Mouse (Mus musculus) layer of hippocampus, postnatal 14 days (tissue): ENCODE data around the gene Slc16a6. TPM values are rescaled to one million over a fixed set of nuclear protein-coding genes. Genes with fewer than 3 reads are reported as not detected.

ENCODE experiments used
- DNase-seq, 2 experiments: peaks; one replicate each; pipeline ENCODE4 v3.0.0; 2021 to 2022; ENCODE audit warnings: low spot score in 2 of 2, mixed read lengths in 1 of 2
- total RNA-seq, 2 experiments: library from RNA; stranded (reverse); gene quantifications; 2 replicates each; pipeline ENCODE4 v1.2.3; 2021

Slc16a6 gene
- total RNA-seq, 2 experiments from 2014 or later = 9.6 to 12.1 TPM

DNA sequence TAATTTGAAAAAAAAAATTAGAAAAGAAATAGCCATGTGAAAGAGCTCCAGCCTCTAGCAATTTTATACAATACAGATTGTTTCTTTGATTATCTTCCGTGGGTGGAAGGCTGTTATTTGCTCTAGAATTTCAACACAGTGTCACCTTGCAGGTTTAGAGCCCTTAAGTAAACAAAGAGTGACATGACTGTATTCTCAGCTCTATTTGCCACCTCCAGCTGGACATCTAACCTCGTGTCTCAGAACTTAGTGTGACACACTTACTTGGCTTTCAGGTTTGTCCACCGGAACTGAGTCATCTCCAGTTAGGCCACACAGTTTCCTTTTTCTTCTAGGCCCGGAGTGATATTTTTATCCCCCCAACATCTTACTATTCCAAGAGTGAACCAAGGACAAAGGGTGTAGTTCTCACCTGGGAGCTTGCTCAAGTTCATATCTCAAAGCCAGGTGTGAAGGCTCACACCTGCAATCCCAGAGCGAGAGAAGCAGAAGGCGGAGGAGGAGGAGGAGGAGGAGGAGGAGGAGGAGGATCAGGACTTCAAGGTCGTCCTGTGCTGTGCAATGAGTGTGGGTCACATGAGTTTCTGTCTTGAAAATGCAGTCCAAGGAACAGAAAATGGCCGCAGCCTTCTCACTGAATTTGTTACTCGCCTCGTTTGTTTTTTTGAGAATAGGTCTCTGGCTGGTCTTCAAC, 14.7 kb upstream of the Slc16a6 start:
- DNase-seq = no peak

DNA sequence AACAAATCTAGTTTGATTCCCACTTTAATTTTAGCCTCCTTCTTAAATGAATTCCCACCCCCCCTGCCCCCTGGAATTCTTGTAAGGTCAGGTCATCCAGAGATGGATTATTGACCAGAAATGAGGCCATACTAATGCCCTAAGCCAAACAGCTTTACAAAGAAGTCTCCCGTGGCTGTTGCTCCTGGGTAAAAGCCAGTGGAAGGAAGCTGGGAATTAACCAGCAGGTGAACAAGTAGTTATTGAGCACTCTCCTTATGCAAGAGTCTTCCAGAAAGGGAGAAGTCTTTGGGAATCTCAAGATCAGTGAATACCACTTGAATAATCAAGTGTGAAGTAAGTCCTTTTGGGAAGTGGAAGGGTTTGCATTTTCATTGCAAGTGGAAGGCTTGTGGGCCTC, 13.7 kb upstream of the Slc16a6 start:
- DNase-seq = no peak

DNA sequence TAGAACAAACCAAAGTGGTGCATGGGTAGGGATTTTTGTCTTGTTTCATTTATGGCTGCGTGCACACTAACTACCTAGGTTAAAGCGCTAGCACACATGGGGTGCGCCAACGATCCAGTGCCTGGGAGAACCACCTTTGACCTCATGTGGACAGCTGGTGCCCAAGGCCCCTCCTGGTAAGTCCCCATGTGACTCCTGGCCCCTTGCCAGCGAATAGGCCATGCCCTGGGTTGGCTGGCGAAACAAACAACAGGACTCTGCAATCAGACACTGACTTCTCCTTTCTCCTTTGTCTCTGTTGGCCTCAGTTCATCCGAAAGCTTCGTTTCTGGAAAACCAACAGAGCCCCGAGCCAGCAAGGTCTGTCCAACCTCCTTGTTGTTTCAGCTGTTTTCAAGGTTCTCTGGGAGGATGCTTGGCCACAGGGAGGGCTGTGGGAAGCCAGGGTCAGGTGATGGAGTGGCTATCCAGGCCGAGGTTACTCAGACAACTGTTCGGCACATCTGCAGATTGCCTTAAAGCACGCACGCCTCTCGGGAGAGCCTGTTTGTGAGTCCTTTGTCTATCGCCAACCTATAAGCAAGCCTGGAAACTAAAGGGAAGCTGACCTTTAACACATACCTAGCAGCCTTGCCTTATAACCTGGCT, 12.1 kb upstream of the Slc16a6 start:
- DNase-seq = no peak

DNA sequence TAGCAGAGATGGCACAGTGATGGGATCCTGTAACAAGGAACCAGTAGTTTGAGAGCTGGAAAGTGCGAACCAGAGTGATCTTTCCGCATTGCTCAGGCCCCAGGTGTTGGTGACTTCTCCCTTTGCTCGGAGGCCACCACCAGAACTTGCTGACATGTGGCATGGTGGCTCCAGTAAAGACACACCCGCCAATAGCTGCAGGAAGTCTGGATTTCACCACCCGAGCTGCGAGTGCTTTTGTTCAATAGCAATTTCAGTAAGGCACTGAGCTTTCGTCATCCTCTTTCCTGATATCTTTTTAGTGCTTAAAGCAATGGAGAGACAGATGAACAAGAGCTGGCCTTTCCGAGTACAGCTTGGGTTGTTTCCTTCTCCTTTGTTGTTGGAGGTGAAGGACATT, 7.0 kb upstream of the Slc16a6 start:
- no peak for DNase-seq

DNA sequence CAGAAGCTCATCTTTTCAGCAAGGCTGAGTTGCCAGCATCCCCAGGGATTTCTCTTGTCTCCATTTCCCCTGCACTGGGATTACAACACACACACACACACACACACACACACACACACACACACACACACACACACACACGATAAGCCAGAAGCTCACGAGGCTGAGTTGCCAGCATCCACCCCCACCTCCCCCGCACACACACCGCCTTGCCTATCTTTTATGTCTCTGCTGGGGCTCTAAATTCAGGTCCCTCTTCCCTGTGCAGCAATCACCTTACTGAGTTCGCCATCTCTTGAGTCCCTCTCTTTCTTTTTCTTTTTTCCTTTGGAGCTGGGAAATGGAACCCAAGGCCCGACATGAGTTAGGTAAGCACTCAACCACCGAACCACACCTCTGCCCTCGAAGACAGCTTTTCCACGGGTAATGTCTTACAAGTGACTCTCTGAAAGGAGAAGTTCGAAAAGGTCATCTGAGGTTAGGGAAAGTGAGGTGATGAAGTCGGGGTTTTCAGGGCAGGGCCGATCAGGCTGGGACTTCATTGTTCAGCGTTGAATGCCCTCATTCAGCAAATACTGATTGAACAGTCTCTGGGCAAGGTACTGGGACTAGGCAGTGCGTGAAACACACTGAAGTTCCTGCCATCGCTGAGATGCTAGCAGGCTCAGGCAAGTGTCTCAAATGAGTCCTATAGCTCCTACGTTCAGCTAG, 6.3 kb upstream of the Slc16a6 start:
- DNase-seq = no peak

DNA sequence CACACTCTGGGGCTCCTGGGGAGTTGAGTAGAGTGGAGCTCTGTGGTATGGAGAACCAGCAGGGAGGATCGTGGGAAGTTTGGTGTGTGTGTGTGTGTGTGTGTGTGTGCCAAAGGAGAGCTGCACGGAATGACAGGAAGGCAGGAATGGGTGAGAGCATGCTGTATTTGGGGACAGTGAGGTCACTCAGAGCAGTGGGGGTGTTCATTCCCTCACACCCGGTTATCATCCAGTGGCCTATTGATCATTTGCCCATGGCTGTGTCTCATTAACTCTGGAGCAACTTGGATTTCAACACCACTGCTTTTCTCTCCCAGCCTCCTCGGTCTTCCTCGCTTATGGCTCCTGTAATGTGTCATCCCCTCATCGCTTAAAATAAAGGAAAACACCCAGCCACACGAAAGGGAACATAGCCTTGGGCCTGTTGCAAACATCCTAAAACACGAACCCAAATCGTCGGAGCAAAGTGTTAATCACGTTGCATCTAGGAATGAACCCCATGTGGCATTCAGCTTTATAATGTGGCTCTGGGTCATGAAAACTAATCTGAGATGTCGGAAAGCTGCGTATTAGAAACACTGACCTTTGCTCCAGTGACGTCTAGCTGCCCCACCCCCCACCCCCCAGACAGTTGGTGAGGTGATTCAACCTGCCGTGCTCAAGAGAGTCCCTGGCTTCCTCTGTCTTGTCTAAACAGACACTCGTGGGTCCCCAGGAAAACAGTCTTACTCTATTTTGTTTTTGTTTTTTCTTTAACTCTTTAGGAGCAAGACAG, 4.4 kb upstream of the Slc16a6 start:
- DNase-seq = no peak

DNA sequence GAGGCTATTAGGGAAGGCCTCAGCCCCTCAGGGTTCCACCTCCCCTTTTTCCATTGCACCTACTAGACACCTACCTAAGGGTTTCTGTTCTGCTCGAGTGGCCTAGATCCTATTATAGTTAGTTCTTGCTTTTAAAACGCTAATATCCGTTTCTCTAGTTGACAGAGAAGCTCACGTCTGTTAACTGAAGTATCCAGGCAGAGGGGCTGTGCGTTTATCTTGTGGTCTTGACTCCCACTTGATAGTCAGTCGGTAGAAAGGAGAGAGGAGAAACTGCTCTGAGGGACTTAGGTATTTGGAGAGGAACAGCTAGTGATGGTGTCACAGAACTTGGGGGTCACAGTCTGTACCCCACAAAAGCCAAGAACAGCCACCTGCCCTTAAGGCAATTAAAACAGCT, 3.3 kb upstream of the Slc16a6 start:
- no peak for DNase-seq

DNA sequence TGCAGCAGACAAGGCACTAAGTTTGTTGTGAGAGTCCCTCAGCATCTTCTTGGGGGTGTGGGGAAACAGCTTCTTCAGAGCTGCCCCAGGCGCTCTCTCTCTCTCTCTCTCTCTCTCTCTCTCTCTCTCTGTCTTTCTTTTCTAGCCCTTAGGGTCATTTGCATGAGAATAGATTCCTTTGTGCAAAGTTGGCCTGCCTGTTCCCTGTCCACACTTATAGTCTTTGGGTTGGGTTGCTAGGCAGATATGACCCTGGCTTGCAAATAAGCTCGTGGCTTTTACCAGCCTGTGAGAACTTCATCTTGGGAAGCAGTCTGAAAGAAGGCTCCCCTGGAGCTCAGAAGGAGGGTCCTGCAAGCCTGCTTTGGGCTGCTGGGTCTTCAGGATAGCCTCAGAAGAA, 2.8 kb upstream of the Slc16a6 start:
- no peak for DNase-seq

DNA sequence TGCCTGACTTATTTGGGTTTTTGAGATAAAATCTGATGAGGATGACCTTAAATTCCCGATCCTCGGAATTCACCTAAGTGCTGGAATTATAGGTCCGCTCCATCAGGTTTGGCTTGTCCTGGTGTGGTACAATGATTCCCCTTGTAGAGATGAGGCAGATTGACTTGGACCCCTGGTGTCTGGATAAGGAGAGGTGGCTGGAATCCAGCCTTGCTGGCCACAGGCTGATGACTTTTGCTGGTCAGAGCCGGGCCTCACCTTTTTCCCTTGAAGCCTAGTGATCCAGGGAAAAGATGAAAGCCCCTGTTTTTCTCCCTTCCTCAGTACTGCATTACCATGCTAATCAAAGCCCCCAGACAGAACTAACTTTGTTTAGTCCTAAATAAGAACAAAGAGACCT, 2.3 kb upstream of the Slc16a6 start:
- no peak for DNase-seq

DNA sequence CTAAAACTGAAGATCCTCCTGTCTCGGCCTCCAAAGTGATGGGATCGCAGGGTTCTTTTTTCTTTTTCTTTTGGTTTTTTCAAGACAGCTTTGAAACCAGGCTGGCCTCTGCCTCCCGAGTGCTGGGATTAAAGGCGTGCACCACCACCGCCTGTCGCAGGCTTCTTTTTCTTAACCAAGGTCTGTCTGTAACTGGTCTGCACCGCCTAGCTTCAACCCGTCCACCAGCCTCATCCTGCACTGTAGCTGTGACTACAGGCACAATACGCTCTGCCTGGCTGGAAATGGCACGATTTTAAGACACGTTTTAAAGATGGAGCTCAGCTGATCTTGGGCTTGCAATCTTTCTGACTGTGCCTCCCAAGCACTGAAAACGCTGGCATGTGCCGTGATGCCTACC, 1.4 kb upstream of the Slc16a6 start:
- no peak for DNase-seq

DNA sequence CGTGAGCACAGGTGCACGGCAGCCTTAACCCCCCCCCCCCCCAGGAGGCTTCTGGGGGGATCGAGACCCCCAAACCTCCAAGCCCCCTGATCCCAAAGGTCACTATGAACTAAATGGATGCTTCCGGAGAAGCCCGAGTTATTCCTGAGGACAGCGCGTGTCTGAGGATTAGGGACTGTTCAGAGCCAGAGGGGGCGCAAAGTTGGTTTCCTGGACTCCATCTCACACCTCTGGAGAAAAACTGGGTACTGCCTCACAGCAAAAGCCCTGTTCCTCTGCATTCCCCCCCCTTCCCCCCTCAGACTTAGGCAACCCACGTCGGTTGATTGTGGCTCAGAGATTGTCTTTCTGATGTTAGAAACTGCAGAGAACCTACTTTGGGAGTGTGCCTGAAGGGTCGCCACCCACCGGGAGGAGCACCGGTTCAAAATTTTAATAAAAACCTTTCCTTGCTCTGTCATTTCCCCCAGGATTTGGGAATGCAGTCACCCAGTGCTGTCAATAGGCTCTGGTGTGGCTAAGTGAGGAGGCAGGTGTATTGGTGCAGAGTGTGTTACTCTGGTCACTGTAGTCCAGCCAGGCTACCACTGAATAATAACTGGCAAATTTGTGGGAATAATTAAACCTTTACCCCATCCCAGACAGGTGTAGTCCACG, 816 bp upstream of the Slc16a6 start:
- DNase-seq = no peak

DNA sequence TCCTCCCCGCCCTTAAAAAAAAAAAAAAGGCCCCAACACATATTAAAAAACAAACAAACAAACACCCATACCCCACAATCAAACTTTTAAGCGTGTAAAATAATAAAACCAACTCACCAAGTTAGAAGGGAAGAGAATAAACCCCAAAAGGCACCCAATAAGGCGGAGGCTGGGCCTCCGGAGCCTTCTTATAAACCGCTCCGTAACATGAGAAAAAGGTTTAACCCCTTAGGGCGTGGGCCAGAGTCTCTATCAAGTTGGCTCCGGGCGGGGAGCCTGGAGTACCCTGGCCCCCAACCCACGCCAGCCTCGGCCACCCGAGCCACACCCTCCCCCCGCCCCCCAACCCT, 602 bp downstream of the Slc16a6 start:
- DNase-seq = no peak

DNA sequence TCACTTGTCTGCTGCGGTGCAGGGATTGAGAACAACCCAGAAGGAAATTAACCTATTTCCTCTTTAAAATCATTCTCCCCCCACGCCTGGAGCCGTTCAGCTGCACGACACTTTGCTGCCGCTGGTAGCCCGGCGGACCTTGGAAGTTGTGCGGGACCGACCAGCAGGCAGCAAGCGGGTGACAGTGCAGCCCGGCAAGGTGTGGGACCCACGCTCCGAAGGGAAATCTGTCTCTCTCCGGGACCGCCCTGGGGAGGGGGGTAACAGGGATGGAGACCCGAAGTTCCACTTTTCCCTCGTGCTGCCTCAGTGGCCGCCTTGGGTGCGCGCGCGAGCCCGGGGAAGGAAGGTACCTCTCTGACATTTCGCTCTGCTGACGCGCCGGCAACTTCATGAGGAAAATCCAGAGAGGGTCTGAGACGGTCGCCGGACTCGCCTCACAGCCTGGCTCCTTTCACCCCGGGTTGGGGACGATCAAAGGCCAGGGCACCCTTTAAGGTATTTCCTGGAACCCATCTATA, 1.2 kb downstream of the Slc16a6 start:
- DNase-seq = peak in 1 of 2 experiments; percentile 16

DNA sequence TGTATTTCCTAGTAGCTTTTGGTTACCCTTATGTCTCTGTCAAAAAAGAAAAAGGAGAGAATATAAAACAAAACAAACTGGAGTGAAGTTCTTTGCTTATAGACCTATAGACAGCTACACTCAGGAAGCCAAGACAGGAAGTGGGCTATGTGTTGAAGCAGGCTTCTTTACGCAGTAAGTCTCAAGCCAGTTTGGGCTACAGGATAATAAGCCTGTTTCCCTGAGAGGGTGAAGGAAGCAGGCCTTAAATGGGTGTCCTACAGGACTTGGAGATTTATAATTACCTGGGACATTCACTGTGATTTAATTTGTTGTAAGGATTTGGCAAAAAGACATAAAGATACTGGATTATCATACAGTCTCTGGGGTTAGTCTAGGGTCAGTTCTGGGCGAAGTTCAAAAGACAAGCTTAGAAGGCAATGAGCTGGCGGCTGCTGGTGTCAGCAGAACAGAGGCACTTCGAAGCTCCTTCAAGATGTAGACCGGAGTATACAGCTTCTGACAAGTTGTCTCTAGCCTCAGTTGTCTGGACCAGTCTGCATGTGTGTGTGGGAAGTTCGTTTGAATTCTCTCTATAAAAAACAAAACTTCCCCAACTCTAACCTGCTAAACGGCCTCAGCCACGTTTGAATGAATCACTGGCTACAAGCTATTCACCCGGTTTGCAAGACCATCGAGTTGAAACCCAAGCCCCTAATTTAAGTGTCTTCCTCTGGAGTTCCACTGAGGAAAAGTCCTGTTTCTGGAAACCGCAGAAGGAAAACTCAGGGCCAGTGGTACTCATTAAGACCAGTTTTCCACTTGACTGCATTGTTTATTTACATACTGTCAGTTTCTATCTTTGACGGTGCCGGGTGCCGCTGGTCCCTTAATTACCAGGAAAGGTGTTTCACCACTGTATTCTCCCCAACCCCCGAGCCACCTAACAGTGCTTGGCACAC, 2.2 kb downstream of the Slc16a6 start:
- DNase-seq = no peak

DNA sequence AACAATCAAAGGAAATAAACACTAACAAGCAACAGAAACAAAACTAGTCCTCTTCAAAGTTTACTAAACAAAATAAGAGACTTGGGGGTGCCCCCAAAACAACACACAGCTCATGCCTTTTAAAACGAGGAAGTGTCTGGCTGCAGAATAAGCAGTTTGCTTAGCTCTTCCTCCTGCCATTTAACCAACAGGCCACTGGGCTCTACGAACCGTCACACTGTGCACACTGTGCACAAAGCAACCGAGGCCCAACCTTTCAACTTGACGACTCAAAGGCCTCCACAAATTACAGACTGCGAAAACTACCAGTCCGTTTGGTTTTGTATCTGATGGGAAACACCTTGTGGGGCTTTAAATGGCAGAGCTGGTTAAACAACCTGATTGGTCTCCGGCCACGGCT, 3.2 kb downstream of the Slc16a6 start:
- no peak for DNase-seq

DNA sequence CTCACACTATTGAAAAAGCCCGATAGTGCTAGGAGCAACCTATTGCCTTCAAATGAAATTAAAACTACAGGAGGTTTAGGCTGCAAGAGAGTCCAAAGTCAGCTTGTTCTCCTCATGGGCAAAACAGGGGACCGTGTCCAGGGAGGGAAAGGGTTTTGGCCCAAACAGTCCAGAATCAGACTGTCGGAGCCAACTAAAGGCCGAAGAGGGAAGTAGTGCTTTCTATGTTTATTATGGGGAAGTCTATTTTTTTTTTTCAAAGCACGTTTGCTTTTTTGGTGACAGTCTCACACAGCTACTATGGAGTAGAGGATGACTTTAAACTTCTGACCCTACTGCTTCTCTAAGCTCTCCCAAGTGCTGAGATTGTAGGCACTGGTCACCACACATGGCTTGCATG, 5.3 kb downstream of the Slc16a6 start:
- DNase-seq = no peak

DNA sequence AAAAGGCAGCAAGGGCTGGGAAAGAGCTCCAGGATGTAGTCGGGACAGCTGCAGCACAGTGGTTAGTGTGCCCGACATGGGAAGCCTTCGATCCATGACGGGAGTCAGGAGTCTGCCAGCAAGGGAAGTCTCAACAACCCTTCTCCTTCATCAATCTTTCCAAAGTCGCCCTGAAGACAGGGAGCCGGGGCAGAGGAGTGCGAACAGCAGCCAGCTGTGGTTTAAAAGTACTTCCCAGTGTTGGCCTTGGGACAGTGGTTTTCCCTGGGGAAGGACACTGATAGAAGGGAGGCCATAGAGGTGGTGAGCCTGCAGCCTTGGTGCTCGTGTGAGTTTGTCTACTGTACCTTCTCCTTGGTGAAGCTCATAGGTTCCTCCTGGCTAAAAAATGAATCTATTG, 6.4 kb downstream of the Slc16a6 start:
- DNase-seq = no peak

DNA sequence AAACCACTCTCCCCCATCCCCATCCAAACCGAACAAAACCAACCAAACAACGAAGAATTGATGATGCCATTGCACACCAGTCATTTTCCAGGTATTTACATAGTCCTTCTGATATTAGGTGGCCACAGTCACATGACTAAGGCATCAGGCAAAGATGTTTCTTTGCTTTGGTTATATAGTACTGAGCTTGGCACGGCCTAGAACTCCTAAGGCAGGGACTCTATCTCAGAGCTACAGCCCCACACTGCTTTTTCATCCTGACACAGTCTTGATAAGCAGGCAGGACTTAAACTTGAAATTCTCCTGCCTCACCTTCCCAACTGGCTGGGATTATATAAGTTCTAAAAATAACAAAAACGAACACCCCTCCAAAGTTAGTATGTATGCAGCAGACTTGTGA, 8.3 kb downstream of the Slc16a6 start:
- DNase-seq = no peak

DNA sequence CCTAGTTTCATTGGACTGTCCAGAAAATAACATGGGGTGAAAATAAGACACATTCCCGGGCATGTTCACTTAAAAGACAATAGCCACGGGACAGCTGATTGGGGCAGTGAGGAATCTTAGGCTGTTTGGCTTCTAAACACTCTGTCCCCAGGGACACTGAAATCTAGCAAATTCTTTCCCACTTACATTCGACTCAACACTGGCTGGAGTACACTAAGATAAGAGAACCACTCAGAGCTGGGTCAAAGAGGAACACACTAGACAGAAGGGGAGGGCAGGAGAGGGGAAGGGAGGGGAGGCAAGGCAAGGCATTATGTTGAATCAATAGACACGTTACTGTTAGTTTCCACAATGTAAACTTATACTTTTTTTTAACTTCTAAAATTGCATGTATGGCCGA, 12.8 kb downstream of the Slc16a6 start:
- DNase-seq = no peak

DNA sequence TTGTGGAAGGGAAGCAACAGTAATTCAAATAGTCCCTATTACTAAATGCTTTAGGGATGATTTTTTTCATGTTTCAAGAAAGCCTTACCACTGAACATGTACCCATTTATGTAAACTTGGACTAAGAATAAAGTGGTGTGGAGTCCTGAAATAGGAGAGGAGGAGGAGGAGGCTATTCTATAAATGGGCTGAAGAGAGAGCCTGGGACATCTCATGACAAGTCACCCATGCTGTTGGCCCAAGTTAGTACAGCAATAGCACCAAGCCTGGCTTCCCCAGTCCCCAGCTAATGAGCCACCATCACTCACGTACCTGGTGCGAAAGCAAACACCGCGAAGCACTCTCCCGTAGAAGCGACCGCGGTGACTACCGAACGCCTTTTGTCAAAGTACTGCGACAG, 15.2 kb downstream of the Slc16a6 start:
- DNase-seq = no peak
